Mouse (Mus musculus) retina, embryonic 14.5 days (tissue): Measurements from ENCODE around the gene Lhpp.

Experiments used
- DNase-seq: peaks from one replicate; pipeline ENCODE4 v3.0.0-alpha.2; 2015; ENCODE audit warnings: low spot score

The Lhpp gene

DNA sequence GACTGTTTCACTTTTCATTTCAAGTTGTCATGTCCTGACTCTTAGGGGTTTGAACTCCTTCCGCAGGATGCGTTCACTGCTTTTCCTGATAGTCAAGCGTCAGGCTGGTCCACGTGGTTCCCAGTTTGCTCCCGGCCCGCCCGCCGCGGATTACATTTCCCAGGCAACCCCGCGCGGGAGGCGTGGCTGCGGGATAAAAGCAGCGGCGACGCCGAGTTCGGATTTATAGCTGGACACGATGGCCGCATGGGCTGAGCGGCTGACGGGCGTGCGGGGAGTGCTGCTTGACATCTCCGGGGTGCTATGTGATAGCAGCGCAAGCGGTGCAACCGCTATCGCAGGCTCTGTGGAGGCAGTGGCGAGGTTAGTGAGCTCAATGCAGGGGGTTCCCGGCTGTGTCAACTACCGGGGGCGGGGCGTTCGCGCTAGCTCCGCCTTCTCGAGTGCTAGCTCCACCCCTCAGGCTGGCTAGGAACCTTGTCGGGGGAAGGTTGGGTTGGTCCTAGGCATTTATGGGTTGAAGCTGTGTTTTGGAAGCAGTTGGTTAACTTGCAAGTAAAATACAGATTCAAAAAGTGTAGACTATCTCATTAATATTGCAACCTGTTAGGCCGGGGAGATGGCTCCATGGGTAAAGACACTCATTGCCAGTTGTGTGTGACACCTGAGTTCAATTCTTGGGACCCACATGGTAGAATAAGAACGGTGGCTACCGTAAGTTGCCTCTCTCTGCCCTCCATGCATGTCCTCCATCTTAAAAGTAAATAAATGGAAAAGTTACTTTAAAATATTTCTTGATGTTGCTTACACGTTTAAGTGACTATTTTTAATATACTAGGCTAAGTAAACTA is at the start of gene Lhpp:
TSS of gene Lhpp (plus strand) at position 171 of the 851 bp plus-strand sequence.
- peak; percentile 81 for DNase-seq

DNA sequence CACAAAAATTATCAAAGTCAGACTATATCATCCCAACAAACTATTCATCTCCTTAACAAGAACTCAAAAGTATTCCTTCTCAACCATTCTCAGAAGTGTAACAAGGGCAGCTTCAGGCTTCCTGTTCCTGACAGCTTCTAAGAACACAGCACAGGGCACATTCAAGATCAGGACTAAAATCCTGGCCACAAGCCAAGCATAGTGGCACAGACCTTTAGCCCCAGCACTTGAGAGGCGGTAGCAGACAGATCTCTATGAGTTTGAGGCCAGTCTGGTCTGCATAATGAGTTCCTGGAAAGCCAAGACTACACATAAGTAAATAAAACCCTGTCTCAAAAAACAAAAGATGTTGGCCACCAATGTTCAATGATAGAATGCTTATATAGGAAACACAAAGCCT is 44.6 kb upstream of the Lhpp start:
- DNase-seq, result no peak

DNA sequence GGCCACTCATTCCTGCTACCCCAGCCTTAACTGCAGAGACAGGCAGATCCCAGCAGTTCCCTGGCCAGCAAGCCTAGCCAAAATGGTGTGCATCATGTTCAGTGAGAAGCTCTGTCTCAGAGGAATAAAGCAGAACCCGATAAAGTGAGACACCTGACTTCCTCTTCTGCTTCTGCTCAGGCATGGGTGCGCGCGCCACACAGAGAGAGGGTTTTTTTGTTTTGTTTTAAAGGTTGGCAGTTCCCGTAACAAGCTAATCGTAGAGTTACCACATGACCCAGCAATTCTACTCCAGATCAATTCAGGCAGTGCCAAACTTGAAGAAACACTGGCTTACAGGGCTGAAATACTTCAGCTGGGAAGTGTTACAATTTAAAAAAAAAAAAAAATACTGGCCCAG is 41.6 kb upstream of the Lhpp start:
- DNase-seq, result no peak

DNA sequence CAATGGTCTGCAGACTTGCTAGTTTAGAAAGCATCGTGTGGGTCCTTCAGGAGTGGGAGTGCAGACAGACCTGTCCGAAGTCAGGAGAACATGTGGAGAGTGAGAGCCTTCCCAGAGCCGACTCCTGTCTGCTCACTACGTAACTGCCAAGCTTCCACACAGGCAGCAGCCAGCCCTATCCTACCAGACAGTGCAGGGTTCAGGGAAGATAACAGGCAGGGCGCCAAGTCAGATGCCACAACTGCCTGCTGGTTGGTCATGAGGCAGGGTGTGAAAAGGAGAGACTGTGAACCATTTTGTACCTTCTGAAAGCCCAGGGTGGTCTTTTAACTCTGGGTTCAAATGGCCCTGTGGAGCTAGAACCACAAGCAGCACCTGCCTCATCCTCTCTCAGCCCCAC is 40.4 kb upstream of the Lhpp start:
- DNase-seq, result no peak

DNA sequence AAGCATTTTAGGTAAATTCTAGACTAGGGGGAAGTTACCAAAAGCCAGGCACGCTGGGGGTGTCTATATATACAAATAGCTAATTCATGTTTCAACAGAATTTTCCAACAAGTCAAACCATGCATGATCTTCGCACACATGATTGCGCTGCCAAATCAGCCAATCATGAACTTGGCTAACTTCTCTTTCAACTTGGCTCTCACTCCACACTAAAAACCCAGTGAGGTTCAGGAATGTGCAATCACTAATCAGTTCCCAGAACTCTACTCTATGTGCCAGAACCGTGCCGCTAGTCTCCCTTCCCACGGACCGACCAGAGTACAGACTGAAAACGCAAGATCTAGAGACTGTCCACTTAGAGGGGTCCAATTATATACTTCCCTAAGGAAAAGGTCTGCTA is 39.0 kb upstream of the Lhpp start:
- no peak for DNase-seq

DNA sequence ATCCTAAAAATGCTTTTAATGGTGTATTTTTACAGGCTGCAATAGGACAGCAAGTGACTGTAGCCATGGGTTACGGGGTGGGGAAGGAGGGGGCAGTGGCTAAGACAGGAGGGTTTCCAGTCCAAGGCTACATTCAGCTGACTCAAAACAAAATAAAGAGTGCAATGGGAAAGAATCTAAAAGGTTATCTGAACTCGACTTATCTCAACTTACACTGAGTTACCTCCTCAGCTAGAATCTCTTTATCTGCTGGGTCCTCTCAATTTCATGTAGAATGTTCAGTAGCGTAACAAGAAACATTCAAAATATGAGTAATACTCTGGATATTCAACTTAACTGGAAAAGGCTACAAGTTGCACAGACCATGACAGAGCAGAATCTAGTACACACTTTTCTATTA is 37.7 kb upstream of the Lhpp start:
- no peak for DNase-seq

DNA sequence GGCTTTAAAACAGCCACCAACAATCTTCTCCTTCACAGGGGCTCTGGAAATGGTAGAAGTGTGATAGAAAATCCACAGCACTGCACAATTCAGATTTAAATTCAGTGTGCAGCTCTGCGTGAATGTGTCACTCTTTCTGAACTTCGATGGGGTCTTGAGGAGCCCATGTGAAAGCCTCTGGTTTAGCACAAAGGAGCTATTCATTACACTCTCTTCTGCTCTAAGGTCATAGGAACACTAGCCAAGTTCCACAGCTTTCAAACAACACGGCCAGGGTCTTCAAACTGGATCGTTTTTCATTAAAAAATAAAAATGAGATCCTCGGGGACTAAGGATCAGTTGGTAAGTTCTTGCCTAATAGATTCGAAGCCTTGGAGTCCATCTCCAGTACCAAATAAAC is 37.2 kb upstream of the Lhpp start:
- no peak for DNase-seq

DNA sequence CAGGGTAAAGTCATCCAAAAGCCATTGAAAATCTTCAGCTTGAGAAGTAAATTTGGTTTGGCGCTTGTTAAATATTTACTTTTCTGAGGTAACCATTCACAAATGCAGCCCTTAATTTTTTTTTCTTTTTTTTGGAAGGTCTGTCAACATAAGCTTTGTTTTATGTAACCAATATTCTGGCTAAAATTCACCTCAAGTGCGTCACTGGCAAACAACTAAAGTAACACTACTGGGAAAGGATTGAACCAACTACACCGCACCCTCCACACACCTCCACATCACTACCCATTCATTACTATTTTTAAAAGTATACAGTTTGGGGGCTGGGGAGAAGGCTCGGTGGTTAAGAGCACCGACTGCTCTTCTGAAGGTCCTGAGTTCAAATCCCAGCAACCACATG is 35.8 kb upstream of the Lhpp start:
- no peak for DNase-seq

DNA sequence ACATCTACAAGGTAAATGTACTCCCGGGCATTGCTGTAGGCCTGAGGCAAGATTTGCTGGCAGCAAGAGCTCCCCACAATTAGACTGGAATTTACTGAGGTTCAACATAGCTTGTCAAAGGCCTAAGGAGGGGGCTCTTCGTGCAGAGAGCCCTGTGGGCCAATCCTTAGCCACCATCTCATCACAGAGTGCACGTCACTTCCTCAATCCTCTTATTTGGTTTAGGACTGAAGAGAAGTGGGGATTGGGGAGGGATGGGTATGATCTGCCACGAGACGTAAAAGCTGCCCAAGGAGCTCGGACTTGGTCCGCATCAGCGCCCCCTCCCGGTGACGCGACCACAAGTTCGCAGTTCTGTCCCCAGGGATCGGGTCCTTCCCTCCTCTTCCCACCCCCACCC is 34.8 kb upstream of the Lhpp start:
- DNase-seq, result peak; percentile 87

DNA sequence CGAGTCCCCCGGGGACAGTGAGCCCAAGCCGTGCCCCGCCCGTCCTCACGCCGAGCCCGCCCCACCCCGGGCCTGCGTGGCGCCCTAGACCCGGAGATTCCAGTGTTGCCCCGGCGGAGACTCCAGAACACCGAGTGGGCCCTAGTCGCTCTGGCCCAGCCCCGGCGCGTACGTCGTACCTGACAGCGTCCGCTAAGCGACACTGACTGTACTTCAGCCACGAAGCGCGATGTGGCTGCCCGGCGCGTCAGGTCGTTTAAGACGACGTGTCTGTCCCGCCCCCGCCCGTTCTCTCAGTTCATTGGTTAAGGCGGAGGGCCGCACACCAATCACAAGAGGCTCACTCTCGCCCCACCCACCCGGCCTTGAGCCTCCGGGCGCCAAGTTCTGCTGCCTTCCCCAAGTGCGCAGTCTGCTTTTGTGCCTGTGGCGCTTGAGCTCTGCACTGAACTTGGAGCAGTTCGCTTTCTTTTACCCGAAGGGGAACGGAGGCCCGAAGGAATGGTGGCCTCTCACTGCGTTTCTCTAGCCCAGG is 34.3 kb upstream of the Lhpp start, which contains the start of gene Oat:
TSS of gene Oat (minus strand) at position 283 of the 535 bp plus-strand sequence.
- DNase-seq, result peak; percentile 97

DNA sequence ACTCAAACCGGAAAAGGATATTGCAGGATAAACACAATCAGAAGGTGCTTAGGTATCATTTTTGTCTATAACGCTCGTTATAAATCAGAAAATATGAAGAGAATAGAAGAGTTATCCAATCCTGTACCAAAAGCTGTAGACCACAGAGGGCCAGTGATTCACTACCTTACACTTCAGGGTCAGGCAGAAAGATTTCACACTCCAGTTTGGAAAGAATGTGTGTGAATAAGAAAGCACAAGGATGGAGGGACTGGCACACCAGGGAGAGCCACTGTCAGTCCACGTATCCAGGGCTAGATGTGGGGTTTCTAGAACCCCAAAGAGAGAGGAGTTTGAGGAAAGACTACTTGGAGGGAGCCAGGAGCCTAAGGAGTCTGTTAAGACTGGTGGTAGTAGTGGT is 33.5 kb upstream of the Lhpp start:
- no peak for DNase-seq

DNA sequence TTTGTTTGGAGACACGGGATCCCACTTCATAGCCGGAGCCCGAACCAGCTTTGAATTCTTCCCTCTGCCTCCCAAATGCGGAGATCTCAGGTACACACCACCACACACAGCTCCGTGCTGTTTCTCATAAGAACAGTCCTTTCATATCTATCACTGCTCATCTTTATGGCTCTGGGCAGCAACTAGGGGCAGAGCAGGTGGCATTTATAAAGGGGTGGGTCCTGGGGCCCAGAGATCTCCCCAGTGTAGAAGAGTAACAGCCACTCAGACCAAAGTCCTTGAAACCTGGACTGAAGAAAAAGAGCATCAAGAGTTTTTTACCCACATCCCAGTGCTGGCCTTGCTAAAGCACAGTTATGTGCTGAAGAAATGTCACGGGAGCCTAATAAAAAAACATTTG is 29.9 kb upstream of the Lhpp start:
- no peak for DNase-seq

DNA sequence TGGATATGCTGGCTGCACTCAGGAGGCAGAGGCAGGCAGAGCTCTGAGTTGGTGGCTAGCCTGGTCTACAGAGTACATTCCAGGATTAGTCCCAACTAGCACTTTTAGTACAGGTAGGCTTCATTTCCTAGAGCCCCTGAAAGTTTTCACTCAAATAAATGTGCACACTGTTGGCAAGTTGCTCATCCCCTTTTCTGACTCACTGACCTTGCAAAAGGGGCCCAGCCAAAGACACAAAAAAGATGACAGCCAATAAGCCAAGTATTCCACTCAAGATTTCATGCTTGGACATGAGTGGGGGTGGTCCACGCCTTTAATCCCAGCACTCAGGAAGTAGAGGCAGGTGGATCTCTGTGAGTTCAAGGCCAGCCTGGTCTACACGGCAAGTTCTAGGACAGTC is 29.0 kb upstream of the Lhpp start:
- no peak for DNase-seq

DNA sequence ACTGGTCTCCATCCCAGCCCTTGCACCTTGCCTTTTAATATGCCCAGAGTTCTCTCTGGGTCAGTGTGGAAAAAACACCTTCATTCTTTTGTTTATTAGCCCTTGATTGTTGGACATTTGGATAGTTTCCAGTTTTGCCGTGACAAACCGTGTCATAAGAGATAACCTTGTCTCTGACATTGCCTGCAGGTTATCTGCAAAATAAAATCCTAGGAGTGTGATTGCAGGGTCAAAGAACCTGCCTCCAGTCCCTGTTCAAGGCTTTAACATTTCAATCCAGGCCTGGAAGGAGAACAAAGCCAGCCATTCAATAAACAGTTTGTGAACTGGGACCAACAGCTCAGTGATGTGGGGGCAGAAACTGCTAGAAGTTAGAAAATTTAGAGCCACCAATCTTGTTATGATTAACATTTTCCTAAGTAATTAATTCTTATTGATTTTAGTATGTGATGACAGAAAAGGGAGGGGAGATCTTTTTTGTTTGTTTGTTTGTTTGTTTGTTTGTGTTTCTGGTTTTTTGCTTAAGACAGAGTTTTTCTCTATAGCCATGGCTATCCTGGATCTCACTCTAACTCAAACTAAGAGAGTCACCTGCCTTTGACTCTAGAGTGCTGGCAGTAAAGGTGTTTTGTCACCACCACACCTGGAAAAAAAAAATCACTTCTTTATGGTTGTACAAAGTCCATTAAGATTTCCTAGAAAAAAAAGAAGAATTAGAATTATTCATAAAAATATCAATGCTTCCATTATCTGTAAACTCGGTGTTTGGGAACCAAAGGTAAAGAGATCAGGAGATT is 24.5 kb upstream of the Lhpp start:
- no peak for DNase-seq

DNA sequence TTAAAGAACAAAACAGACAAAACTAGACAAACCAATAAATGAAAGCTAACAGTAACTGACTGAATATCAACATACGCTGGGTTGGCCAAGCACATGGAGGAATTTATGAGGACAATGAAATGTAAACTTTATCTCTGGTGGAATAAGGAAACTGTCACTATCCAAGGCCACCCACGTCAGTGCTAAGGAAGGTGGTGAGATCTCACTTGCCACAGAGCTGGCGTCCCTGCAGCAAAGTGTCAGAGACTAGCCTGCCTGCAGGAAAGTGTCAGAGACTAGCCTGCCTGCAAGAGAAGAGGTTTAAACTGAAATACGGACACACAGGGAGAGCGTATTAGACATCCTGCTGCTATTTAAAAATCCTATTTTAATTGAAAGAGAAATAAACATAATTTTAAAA is 23.3 kb upstream of the Lhpp start:
- DNase-seq, result no peak

DNA sequence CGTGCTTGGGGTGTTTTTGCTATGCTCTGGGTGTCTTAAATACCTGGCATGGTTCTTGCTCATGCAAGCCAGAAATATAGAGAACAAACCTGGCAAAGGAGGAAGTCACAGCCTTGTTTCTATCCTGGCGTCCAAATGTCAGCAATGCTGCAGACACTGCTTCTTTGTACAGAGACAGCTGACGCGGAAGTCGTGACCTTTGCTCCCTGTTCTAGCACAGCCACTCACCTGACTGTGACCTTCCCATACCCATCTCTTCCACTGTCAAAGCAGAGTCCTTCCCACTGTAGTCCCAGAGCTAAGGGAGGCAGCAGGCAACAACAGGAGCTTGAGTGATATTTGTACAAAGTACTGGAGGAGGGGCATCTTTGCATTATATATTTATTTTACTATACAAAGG is 20.8 kb upstream of the Lhpp start:
- no peak for DNase-seq

DNA sequence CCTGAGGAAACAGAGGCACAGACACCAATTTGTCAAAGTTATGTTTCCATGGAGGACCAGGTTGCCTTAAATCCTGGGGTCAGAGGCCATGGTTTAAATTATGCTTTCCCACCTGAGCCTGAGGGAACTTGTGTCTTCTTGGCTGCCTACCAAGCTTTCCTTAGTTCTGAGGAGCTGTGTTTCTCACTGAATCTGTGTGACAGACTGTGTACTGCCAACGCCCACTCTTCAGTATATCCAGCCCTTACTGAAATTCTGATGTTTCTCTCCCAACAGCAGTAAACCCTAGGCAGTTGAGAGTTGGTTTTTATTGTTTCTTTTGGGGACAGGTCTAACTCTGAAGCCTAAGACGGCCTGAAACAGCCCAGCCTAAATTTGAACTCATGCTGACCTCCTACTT is 16.7 kb upstream of the Lhpp start:
- DNase-seq, result no peak

DNA sequence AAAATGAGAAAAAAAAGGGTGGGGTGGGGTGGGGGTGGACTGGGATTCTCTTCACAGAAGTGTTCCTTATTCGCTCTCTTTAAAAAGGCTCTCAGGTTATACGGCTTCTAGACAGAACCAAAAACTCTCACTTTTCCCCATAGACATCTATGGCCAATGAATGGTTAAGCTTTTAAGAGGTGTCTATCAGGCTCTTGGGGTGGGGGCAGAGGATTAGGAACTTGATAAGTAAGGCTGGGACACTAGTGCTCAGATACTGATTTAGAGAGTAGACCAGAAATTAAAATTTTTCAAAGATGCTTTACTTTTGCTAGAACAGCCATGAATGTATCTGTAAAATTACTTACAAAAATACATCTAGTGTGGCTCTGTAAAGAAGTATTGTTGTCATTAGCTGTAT is 16.1 kb upstream of the Lhpp start:
- no peak for DNase-seq

DNA sequence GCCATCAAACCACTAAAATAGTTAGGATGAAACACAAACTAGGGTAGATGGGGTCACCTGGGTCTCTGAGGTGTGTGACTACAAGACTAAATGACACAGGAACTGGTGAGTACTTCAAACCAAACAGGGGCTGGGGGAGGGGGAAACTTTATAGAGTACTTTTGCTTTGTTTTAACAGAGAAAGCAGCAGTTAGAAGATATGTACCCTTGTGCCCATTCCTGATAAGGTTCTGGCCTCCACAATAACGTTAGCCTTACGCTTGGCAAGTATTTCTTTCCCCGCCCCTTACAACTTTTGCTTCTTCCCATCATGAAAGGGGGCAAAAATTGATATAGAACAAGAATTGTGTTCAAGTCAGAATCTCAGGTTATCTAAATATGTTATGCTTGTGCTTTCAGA is 14.7 kb upstream of the Lhpp start:
- DNase-seq, result no peak

DNA sequence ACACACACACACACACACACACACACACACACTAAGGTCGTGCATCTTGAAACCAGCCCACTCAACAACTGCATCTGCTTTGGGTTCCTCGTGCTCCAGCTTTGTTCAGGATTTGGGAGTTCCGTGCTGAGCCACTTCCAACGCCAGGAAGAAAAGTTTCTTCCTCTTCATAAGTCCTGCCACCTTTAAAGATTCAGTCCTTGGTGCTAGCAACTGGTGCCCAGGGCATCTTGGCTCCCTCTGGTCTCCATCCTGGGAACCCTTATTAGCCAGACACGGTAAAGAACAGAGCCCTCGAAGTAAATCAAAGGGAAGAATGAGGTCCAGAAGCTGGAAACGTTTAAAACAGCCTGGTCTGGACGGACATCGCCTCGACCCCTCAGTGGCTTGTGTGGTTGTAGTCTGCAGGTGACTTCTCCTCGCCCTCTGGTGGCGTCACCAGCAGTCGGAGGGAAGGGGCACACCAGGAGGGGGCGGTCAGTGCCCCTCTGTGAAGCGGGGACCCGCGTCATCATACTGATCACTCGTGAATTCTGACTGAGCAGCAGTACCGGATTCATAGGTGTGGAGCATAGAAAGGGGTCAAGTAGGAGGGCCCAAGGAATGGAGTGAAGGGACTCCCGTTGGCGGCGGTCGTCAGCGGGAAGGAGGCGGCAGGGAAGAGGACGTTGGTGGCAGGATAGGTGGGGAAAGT is 13.7 kb upstream of the Lhpp start:
- DNase-seq, result no peak

DNA sequence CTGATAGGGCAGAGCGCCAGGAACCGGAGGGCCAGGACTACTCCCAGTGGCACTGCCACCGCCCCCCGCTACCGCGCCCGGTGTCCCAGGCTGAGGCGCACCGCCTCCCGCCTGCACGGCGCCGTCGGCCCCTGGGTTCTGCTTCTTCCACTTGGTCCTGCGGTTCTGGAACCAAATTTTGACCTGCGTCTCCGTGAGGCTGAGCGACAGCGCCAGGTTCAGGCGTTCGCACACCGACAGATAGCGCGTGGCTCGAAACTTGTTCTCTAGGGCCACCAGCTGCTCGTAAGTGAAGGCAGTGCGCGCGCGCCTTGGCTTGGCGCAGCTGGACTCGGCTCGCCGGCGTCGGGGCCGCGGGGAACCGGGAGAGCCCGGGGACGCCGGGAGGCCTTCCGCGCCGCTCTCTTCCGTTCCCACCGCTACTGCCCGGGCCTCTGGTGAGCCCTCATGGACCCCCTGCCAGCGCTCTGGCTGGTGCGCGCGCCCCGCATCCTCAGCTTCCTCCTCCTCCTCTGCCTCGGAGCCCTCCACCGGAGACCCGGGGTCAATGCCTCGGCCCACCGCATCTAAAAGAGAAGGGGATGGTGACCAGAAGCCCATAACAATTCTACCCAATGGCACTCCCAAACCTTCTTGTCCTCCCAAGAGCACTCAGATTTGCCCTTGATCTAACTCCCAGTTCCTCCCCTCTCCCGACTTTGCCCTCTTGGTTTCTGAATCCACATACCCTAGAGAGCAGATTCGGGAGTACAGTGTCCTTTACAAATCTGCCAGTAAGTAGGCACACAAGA is 13.0 kb upstream of the Lhpp start:
- DNase-seq, result peak; percentile 45
